Mouse (Mus musculus) adrenal gland, postnatal 4 days (tissue): ENCODE measurements around the gene Cd4. TPM values are rescaled to one million over a fixed set of nuclear protein-coding genes. Genes with fewer than 3 reads are reported as not detected.
"Not testable (repeated sequence)": the region's sequence is repeated elsewhere in the genome, so short reads cannot be mapped to it uniquely, and the experiment has no call there.

Source experiments
- DNase-seq, 2 experiments: peaks; one replicate each; pipeline ENCODE4 v3.0.0; 2021 to 2022; ENCODE audit warnings: low spot score in 2 of 2, mixed read lengths in 2 of 2
- total RNA-seq, 2 experiments: library from RNA; stranded (reverse); gene quantifications; 2 replicates each; pipeline ENCODE4 v1.2.3; 2021

Gene Cd4
- total RNA-seq, 2 experiments from 2014 or later, result 0.62 to 0.84 TPM

GRCm38 (mm10) chr6:124854647-124855046 lies 33.4 kb downstream of the Cd4 start:
- DNase-seq, result no peak

GRCm38 (mm10) chr6:124850535-124850934 lies 37.5 kb downstream of the Cd4 start:
- DNase-seq, result no peak

- DNase-seq, result peak; percentile 76 to 85
These were observed 40.7 kb downstream of the Cd4 start for GRCm38 (mm10) chr6:124847305-124847704.

- no peak for DNase-seq
These were observed 47.5 kb downstream of the Cd4 start, which contains the start of gene Gnb3 for GRCm38 (mm10) chr6:124840241-124841167. Gene Gnb3 (minus strand): TSS chr6:124840275.

- no peak for DNase-seq
These were observed 48.2 kb downstream of the Cd4 start for GRCm38 (mm10) chr6:124839805-124840204.

GRCm38 (mm10) chr6:124836411-124836810 lies 51.6 kb downstream of the Cd4 start:
- no peak for DNase-seq

GRCm38 (mm10) chr6:124835531-124835930 lies 52.5 kb downstream of the Cd4 start:
- no peak for DNase-seq

GRCm38 (mm10) chr6:124834512-124835081 lies 53.4 kb downstream of the Cd4 start:
- DNase-seq, result no peak

- no peak for DNase-seq
These were observed 56.4 kb downstream of the Cd4 start for GRCm38 (mm10) chr6:124831649-124832048.

GRCm38 (mm10) chr6:124831199-124831598 lies 56.8 kb downstream of the Cd4 start:
- not testable (repeated sequence) for DNase-seq

- DNase-seq, result peak; percentile 64 to 84
These were observed 58.0 kb downstream of the Cd4 start for GRCm38 (mm10) chr6:124829799-124830700.

- DNase-seq, result peak; percentile 94 to 97
These were observed 58.9 kb downstream of the Cd4 start, which contains the start of the genes Usp5 and Cdca3 for GRCm38 (mm10) chr6:124828868-124829798. Gene Usp5 (minus strand): TSS chr6:124829484. Gene Cdca3 (plus strand): TSS chr6:124829547.

- DNase-seq, result peak in 1 of 2 experiments; percentile 45
These were observed 59.9 kb downstream of the Cd4 start for GRCm38 (mm10) chr6:124828101-124828592.

GRCm38 (mm10) chr6:124822049-124822448 lies 66.0 kb downstream of the Cd4 start:
- DNase-seq, result no peak

GRCm38 (mm10) chr6:124820891-124821290 lies 67.1 kb downstream of the Cd4 start:
- DNase-seq, result no peak

GRCm38 (mm10) chr6:124817971-124818370 lies 70.0 kb downstream of the Cd4 start:
- DNase-seq, result no peak

- DNase-seq, result no peak
These were observed 70.5 kb downstream of the Cd4 start for GRCm38 (mm10) chr6:124817563-124817962.

- no peak for DNase-seq
These were observed 70.9 kb downstream of the Cd4 start for GRCm38 (mm10) chr6:124817125-124817524.

GRCm38 (mm10) chr6:124816611-124817010 lies 71.4 kb downstream of the Cd4 start:
- no peak for DNase-seq
